Mouse (Mus musculus): ENCODE measurements around the gene Tomm40. TPM values are rescaled to one million over a fixed set of nuclear protein-coding genes. Genes with fewer than 3 reads are reported as not detected.

Tomm40 gene
- polyA plus RNA-seq, 1 experiment from 2014 or later = 51.8 TPM

GRCm38 (mm10) chr7:19664455-19664954, 50.7 kb downstream of the Tomm40 start:
- peak; percentile 46 for ATAC-seq (ENCODE audit: low read depth)
- Histone ChIP-seq H3K4me1 (ENCODE audit: control insufficient read depth, low read depth, low read length) (peaks cover 31% of the 10 kb centered on the region), H3K36me3 (ENCODE audit: control insufficient read depth, insufficient read depth) (0 out of 2 replicates have a peak, but pooled peaks cover 2% of the 10 kb centered on the region), H3K4me3 (ENCODE audit: low read depth, low read length) (peak overlapping the region; percentile 98), H3K27me3 (ENCODE audit: control insufficient read depth, insufficient read depth, low read depth, low read length) (no peaks in the 10 kb centered on the region), H3K4me2 (ENCODE audit: low read depth, low read length) (peak overlapping the region; percentile 87), H3K9me3 (replicated peaks; ENCODE audit: control insufficient read depth, low read length) (no peaks in the 10 kb centered on the region), H3K9ac (ENCODE audit: low read depth, low read length) (peak overlapping the region; percentile 97), H3K27ac (ENCODE audit: low read length) (peak overlapping the region; percentile 71)
- WGBS (ENCODE audit: insufficient replicate concordance) = 0% methylated on average over 37 of the region's 37 CpGs

- 0 out of 2 replicates have a peak, but pooled peaks cover 2% of the 10 kb centered on the region for H3K36me3 ChIP-seq (ENCODE audit: control insufficient read depth, insufficient read depth)
- H3K4me2 ChIP-seq (ENCODE audit: low read depth, low read length) = peak overlapping the region; percentile 87
- no peak for ATAC-seq (ENCODE audit: low read depth)
- H3K4me1 ChIP-seq (ENCODE audit: control insufficient read depth, low read depth, low read length) = peaks cover 25% of the 10 kb centered on the region
- H3K9ac ChIP-seq (ENCODE audit: low read depth, low read length) = peak overlapping the region; percentile 97
- peak overlapping the region; percentile 98 for H3K4me3 ChIP-seq (ENCODE audit: low read depth, low read length)
- H3K27me3 ChIP-seq (ENCODE audit: control insufficient read depth, insufficient read depth, low read depth, low read length) = no peaks in the 10 kb centered on the region
- H3K9me3 ChIP-seq (replicated peaks; ENCODE audit: control insufficient read depth, low read length) = no peaks in the 10 kb centered on the region
- WGBS (ENCODE audit: insufficient replicate concordance) = 13% methylated on average over 8 of the region's 8 CpGs
- H3K27ac ChIP-seq (ENCODE audit: low read length) = 0 out of 2 replicates have a peak overlapping the region, but pooled peaks have one; percentile 71
Observed at GRCm38 (mm10) chr7:19663940-19664339, 51.3 kb downstream of the Tomm40 start.

- H3K36me3 ChIP-seq (ENCODE audit: control insufficient read depth, insufficient read depth) = peaks cover 20% of the 10 kb centered on the region
- ATAC-seq (ENCODE audit: low read depth) = no peak
- H3K9me3 ChIP-seq (replicated peaks; ENCODE audit: control insufficient read depth, low read length) = no peaks in the 10 kb centered on the region
- H3K4me3 ChIP-seq (ENCODE audit: low read depth, low read length) = no peak overlapping the region
- peaks cover 10% of the 10 kb centered on the region for H3K4me1 ChIP-seq (ENCODE audit: control insufficient read depth, low read depth, low read length)
- no peak overlapping the region for H3K4me2 ChIP-seq (ENCODE audit: low read depth, low read length)
- no peak overlapping the region for H3K27ac ChIP-seq (ENCODE audit: low read length)
- 93% methylated on average over 2 of the region's 2 CpGs for WGBS (ENCODE audit: insufficient replicate concordance)
- no peak overlapping the region for H3K9ac ChIP-seq (ENCODE audit: low read depth, low read length)
- H3K27me3 ChIP-seq (ENCODE audit: control insufficient read depth, insufficient read depth, low read depth, low read length) = no peaks in the 10 kb centered on the region
Observed at GRCm38 (mm10) chr7:19652614-19653013, 62.6 kb downstream of the Tomm40 start.

Other genes with a start within 250 kb of the Tomm40 start
- gene Bloc1s3, start 207.1 kb downstream of the Tomm40 start, polyA plus RNA-seq (2015; fragmentation: Nextera tagmentation; extraction: Ambion mirVana) = 0.65 and 0.72 TPM in 2 replicates
- 37.2 and 37.4 TPM in 2 replicates for gene Trappc6a, start 207.0 kb downstream of the Tomm40 start, polyA plus RNA-seq (2015; fragmentation: Nextera tagmentation; extraction: Ambion mirVana)
- gene Nkpd1, start 197.6 kb downstream of the Tomm40 start, polyA plus RNA-seq (2015; fragmentation: Nextera tagmentation; extraction: Ambion mirVana) = not detected in 2 replicates
- 9.5 and 11.3 TPM in 2 replicates for gene Ppp1r37, start 152.4 kb downstream of the Tomm40 start, polyA plus RNA-seq (2015; fragmentation: Nextera tagmentation; extraction: Ambion mirVana)
- 0.48 and 0.59 TPM in 2 replicates for gene Zfp296, start 138.2 kb downstream of the Tomm40 start, polyA plus RNA-seq (2015; fragmentation: Nextera tagmentation; extraction: Ambion mirVana)
- gene Gemin7, start 137.8 kb downstream of the Tomm40 start, polyA plus RNA-seq (2015; fragmentation: Nextera tagmentation; extraction: Ambion mirVana) = 71.1 and 74.2 TPM in 2 replicates
- 9.4 and 11.4 TPM in 2 replicates for gene Clasrp, start 111.0 kb downstream of the Tomm40 start, polyA plus RNA-seq (2015; fragmentation: Nextera tagmentation; extraction: Ambion mirVana)
- gene Relb, start 86.0 kb downstream of the Tomm40 start, polyA plus RNA-seq (2015; fragmentation: Nextera tagmentation; extraction: Ambion mirVana) = 1.5 and 1.7 TPM in 2 replicates
- gene Clptm1, start 50.4 kb downstream of the Tomm40 start, polyA plus RNA-seq (2015; fragmentation: Nextera tagmentation; extraction: Ambion mirVana) = 36.2 and 42.7 TPM in 2 replicates
- gene Apoc2, start 37.5 kb downstream of the Tomm40 start, polyA plus RNA-seq (2015; fragmentation: Nextera tagmentation; extraction: Ambion mirVana) = 1,344 and 1,420 TPM in 2 replicates
- gene Gm44805, start 34.0 kb downstream of the Tomm40 start, polyA plus RNA-seq (2015; fragmentation: Nextera tagmentation; extraction: Ambion mirVana) = 20.6 and 35.3 TPM in 2 replicates
- 405 and 488 TPM in 2 replicates for gene Apoc4, start 34.0 kb downstream of the Tomm40 start, polyA plus RNA-seq (2015; fragmentation: Nextera tagmentation; extraction: Ambion mirVana)
- 919 and 984 TPM in 2 replicates for gene Apoc1, start 22.8 kb downstream of the Tomm40 start, polyA plus RNA-seq (2015; fragmentation: Nextera tagmentation; extraction: Ambion mirVana)
- 3,720 and 4,229 TPM in 2 replicates for gene Apoe, start 16.2 kb downstream of the Tomm40 start, polyA plus RNA-seq (2015; fragmentation: Nextera tagmentation; extraction: Ambion mirVana)
- 12.9 and 15.8 TPM in 2 replicates for gene Nectin2, start 35.0 kb upstream of the Tomm40 start, polyA plus RNA-seq (2015; fragmentation: Nextera tagmentation; extraction: Ambion mirVana)
- 7.4 and 9.7 TPM in 2 replicates for gene Bcam, start 55.6 kb upstream of the Tomm40 start, polyA plus RNA-seq (2015; fragmentation: Nextera tagmentation; extraction: Ambion mirVana)
- 4.7 and 5.4 TPM in 2 replicates for gene Cblc, start 81.4 kb upstream of the Tomm40 start, polyA plus RNA-seq (2015; fragmentation: Nextera tagmentation; extraction: Ambion mirVana)
- 4.1 and 4.4 TPM in 2 replicates for gene Bcl3, start 107.3 kb upstream of the Tomm40 start, polyA plus RNA-seq (2015; fragmentation: Nextera tagmentation; extraction: Ambion mirVana)
- gene Gm19345, start 136.6 kb upstream of the Tomm40 start, polyA plus RNA-seq (2015; fragmentation: Nextera tagmentation; extraction: Ambion mirVana) = 0.08 TPM in 1 of 2 replicates, not detected in the other
- not detected in 2 replicates for gene Ceacam16, start 145.9 kb upstream of the Tomm40 start, polyA plus RNA-seq (2015; fragmentation: Nextera tagmentation; extraction: Ambion mirVana)
- gene Ceacam19, start 172.5 kb upstream of the Tomm40 start, polyA plus RNA-seq (2015; fragmentation: Nextera tagmentation; extraction: Ambion mirVana) = not detected in 2 replicates
- 3.4 and 3.6 TPM in 2 replicates for gene Pvr, start 205.7 kb upstream of the Tomm40 start, polyA plus RNA-seq (2015; fragmentation: Nextera tagmentation; extraction: Ambion mirVana)
- gene Igsf23, start 235.3 kb upstream of the Tomm40 start, polyA plus RNA-seq (2015; fragmentation: Nextera tagmentation; extraction: Ambion mirVana) = 0.15 and 0.30 TPM in 2 replicates
- gene Ceacam20, start 250.0 kb upstream of the Tomm40 start, polyA plus RNA-seq (2015; fragmentation: Nextera tagmentation; extraction: Ambion mirVana) = not detected in 2 replicates